Mouse (Mus musculus) left cerebral cortex, postnatal 10 days (tissue): ENCODE results near the gene Slc38a5. TPM values are rescaled to one million over a fixed set of nuclear protein-coding genes. Genes with fewer than 3 reads are reported as not detected.
A peak's percentile ranks its signal among the peaks of the same experiment; 100 is the strongest.
"Not testable (repeated sequence)": the region's sequence is repeated elsewhere in the genome, so short reads cannot be mapped to it uniquely, and the experiment has no call there.

Experiments
- DNase-seq, 2 experiments: peaks; one replicate each; pipeline ENCODE4 v3.0.0; 2021 to 2022; ENCODE audit warnings: low spot score in 2 of 2, mixed read lengths in 1 of 2; ENCODE audit errors: extremely low spot score in 1 of 2
- intact Hi-C: fragments of 180-260 bp; cut with DNase I; formaldehyde crosslinking; loops from one replicate; pipeline ENCODE4 v1.15.1; 2025
- total RNA-seq, 2 experiments: library from RNA; stranded (reverse); gene quantifications; 2 replicates each; pipeline ENCODE4 v1.2.3; 2021

The Slc38a5 gene
- total RNA-seq, 2 experiments from 2014 or later: 13.5 to 24.3 TPM

- intact Hi-C loops: no loop called here
- DNase-seq: no peak
Observed at GRCm38 (mm10) chrX:8272000-8272399, 1.1 kb downstream of the Slc38a5 start.

- intact Hi-C loops: no loop called here
- DNase-seq: no peak
Observed at GRCm38 (mm10) chrX:8274056-8274455, 3.1 kb downstream of the Slc38a5 start.

GRCm38 (mm10) chrX:8288621-8289020, 17.7 kb downstream of the Slc38a5 start:
- intact Hi-C loops: no loop called here
- DNase-seq: no peak

- DNase-seq: no peak
- intact Hi-C loops: no loop called here
Observed at GRCm38 (mm10) chrX:8309302-8309701, 38.4 kb downstream of the Slc38a5 start.

- intact Hi-C loops: not testable (repeated sequence)
- DNase-seq: peak; percentile 0 to 40
Observed at GRCm38 (mm10) chrX:8314905-8315304, 44.0 kb downstream of the Slc38a5 start.

- intact Hi-C loops: no loop called here
- no peak for DNase-seq
Observed at GRCm38 (mm10) chrX:8327124-8327523, 56.2 kb downstream of the Slc38a5 start, which contains the start of gene Ssxb10. Gene Ssxb10 (plus strand): TSS chrX:8327424.

Other genes starting within 250 kb of the Slc38a5 start
- 10 to 100 TPM; 34.3 to 36.7 TPM for gene Suv39h1, start 196.4 kb upstream of the Slc38a5 start, total RNA-seq
- 1 to 10 TPM; 1.4 to 1.5 TPM for gene Was, start 180.6 kb upstream of the Slc38a5 start, total RNA-seq
- 100 to 1,000 TPM; 231 to 242 TPM for gene Wdr13, start 138.2 kb upstream of the Slc38a5 start, total RNA-seq
- 100 to 1,000 TPM; 268 to 306 TPM for gene Rbm3, start 125.3 kb upstream of the Slc38a5 start, total RNA-seq
- gene Tbc1d25, start 95.0 kb upstream of the Slc38a5 start, total RNA-seq: 10 to 100 TPM; 14.4 to 17.7 TPM
- gene Ebp, start 77.6 kb upstream of the Slc38a5 start, total RNA-seq: 10 to 100 TPM; 27.5 to 29.8 TPM
- gene Porcn, start 64.6 kb upstream of the Slc38a5 start, total RNA-seq: 10 to 100 TPM; 65.8 to 67.9 TPM
- 10 to 100 TPM; 22.9 to 27.5 TPM for gene Ftsj1, start 18.7 kb upstream of the Slc38a5 start, total RNA-seq
- not detected for gene Ssxb10, start 56.3 kb downstream of the Slc38a5 start, total RNA-seq
- gene Ssxb9, start 95.8 kb downstream of the Slc38a5 start, total RNA-seq: not detected
- gene Ssxb1, start 142.2 kb downstream of the Slc38a5 start, total RNA-seq: not detected
- not detected for gene Ssxb2, start 190.6 kb downstream of the Slc38a5 start, total RNA-seq